In genomic region chr7:138910193-138910562, GRCm38 (mm10) we compare ENCODE assay signal across 8 mouse cellular contexts. TPM values are rescaled to one million over a fixed set of nuclear protein-coding genes. Genes with fewer than 3 reads are reported as not detected.
DNase-seq lines count a peak whose midpoint lies in the region; ATAC-seq and TF ChIP-seq lines count a peak whose summit lies in the region.

No protein-coding gene starts in this region.

- TF ChIP-seq CTCF in cortical plate, adult 2 months (IDR thresholded peaks at IDR 0.05; ENCODE audit: extremely low read depth, insufficient read depth, low read length): no peak

- H3K27me3 ChIP-seq in kidney, embryonic 16.5 days (ENCODE audit: insufficient read depth, low read length): no peaks in the 10 kb centered on the region
- peaks cover 8% of the 10 kb centered on the region; the same call in 1 of the 2 replicates for H3K27me3 ChIP-seq in hindbrain, embryonic 15.5 days
- H3K27me3 ChIP-seq in midbrain, embryonic 15.5 days (replicated peaks): peaks cover 4% of the 10 kb centered on the region; the same call in 1 of the 2 replicates

- ATAC-seq in kidney, embryonic 16.5 days (ENCODE audit: low FRiP score, low TSS enrichment): no peak
- ATAC-seq in hindbrain, embryonic 15.5 days (ENCODE audit: low FRiP score, low read depth): no peak
- no peak for ATAC-seq in midbrain, embryonic 15.5 days (replicated peaks)
- ATAC-seq in activated CD4-positive, CD25-positive, alpha-beta regulatory T cell, adult 4 months: no peak

- H3K4me1 ChIP-seq in kidney, embryonic 16.5 days (ENCODE audit: insufficient read depth, low read length): peaks cover 31% of the 10 kb centered on the region
- H3K4me1 ChIP-seq in cortical plate, adult 2 months (ENCODE audit: control insufficient read depth, insufficient read depth, low read length): 0 out of 2 replicates have a peak, but pooled peaks cover 5% of the 10 kb centered on the region
- peaks cover 37% of the 10 kb centered on the region for H3K4me1 ChIP-seq in hindbrain, embryonic 15.5 days (replicated peaks)
- peaks cover 32% of the 10 kb centered on the region for H3K4me1 ChIP-seq in midbrain, embryonic 15.5 days

- no peak for DNase-seq in kidney, adult 11 months
- no peak for DNase-seq in layer of hippocampus, postnatal 36 days
- DNase-seq in adrenal gland, postnatal 10 days: no peak

- no peaks in the 10 kb centered on the region for H3K9me3 ChIP-seq in kidney, embryonic 16.5 days (ENCODE audit: low read length)
- no peaks in the 10 kb centered on the region for H3K9me3 ChIP-seq in hindbrain, embryonic 15.5 days
- no peaks in the 10 kb centered on the region for H3K9me3 ChIP-seq in midbrain, embryonic 15.5 days

- peak overlapping the region; percentile 66 for H3K4me3 ChIP-seq in kidney, embryonic 16.5 days (ENCODE audit: low read length)
- peak overlapping the region; percentile 80 for H3K4me3 ChIP-seq in cortical plate, adult 2 months (ENCODE audit: insufficient read depth, low read length)
- H3K4me3 ChIP-seq in hindbrain, embryonic 15.5 days: peak overlapping the region; percentile 86
- H3K4me3 ChIP-seq in midbrain, embryonic 15.5 days: peak overlapping the region; percentile 65

- TF ChIP-seq POLR2A in cortical plate, adult 2 months (IDR thresholded peaks at IDR 0.05; ENCODE audit: extremely low read depth, insufficient read depth, low read length): no peak

- H3K36me3 ChIP-seq in kidney, embryonic 16.5 days (ENCODE audit: insufficient read depth, low read length): no peaks in the 10 kb centered on the region
- no peaks in the 10 kb centered on the region for H3K36me3 ChIP-seq in hindbrain, embryonic 15.5 days
- H3K36me3 ChIP-seq in midbrain, embryonic 15.5 days (replicated peaks): no peaks in the 10 kb centered on the region

- peak overlapping the region; percentile 74 for H3K4me2 ChIP-seq in kidney, embryonic 16.5 days (replicated peaks; ENCODE audit: low read depth, low read length)
- H3K4me2 ChIP-seq in hindbrain, embryonic 15.5 days: peak overlapping the region; percentile 73
- H3K4me2 ChIP-seq in midbrain, embryonic 15.5 days: peak overlapping the region; percentile 64

- H3K27ac ChIP-seq in kidney, embryonic 16.5 days (ENCODE audit: low read length): peak overlapping the region; percentile 73
- peak overlapping the region; percentile 36; the same call in 1 of the 2 replicates for H3K27ac ChIP-seq in cortical plate, adult 2 months (ENCODE audit: insufficient read depth, low read length)
- peak overlapping the region; percentile 78 for H3K27ac ChIP-seq in hindbrain, embryonic 15.5 days (replicated peaks)
- no peak overlapping the region for H3K27ac ChIP-seq in midbrain, embryonic 15.5 days

- peak overlapping the region; percentile 82 for H3K9ac ChIP-seq in kidney, embryonic 16.5 days (replicated peaks; ENCODE audit: low read length)
- H3K9ac ChIP-seq in hindbrain, embryonic 15.5 days: peak overlapping the region; percentile 92
- H3K9ac ChIP-seq in midbrain, embryonic 15.5 days: peak overlapping the region; percentile 51

- 21% methylated on average over 7 of the region's 7 CpGs for WGBS in kidney, embryonic 16.5 days
- WGBS in hindbrain, embryonic 15.5 days: 27% methylated on average over 7 of the region's 7 CpGs
- WGBS in midbrain, embryonic 15.5 days: 18% methylated on average over 7 of the region's 7 CpGs

RNA-seq across cellular contexts. Expression of gene Bnip3, which starts 0.9 kb away (rescaled TPM):
- polyA plus RNA-seq in kidney, embryonic 16.5 days (2015; fragmentation: Nextera tagmentation; extraction: Ambion mirVana): 115 and 117 TPM in 2 replicates
- 99.4 and 105 TPM in 2 replicates for polyA plus RNA-seq in cortical plate, adult 2 months (2012; rRNA removed)
- 101 and 105 TPM in 2 replicates for polyA plus RNA-seq in hindbrain, embryonic 15.5 days (2015; fragmentation: Nextera tagmentation; extraction: Ambion mirVana)
- 85.5 and 87.5 TPM in 2 replicates for polyA plus RNA-seq in midbrain, embryonic 15.5 days (2015; fragmentation: Nextera tagmentation; extraction: Ambion mirVana)
- total RNA-seq in layer of hippocampus, postnatal 36 days (2021): 100 to 1,000 TPM; 116 TPM
- polyA plus RNA-seq in activated CD4-positive, CD25-positive, alpha-beta regulatory T cell, adult 4 months (2017; shearing (Covaris generic)): 10 to 100 TPM; 13.3 to 14.4 TPM
- 100 to 1,000 TPM; 167 to 263 TPM for total RNA-seq in adrenal gland, postnatal 10 days (2021)

RNA-seq across cellular contexts. Expression of gene Jakmip3, which starts 30.4 kb away (rescaled TPM):
- polyA plus RNA-seq in kidney, embryonic 16.5 days (2015; fragmentation: Nextera tagmentation; extraction: Ambion mirVana): 0.22 TPM in 2 replicates
- polyA plus RNA-seq in cortical plate, adult 2 months (2012; rRNA removed): 49.2 and 50.2 TPM in 2 replicates
- 10.3 and 12.7 TPM in 2 replicates for polyA plus RNA-seq in hindbrain, embryonic 15.5 days (2015; fragmentation: Nextera tagmentation; extraction: Ambion mirVana)
- polyA plus RNA-seq in midbrain, embryonic 15.5 days (2015; fragmentation: Nextera tagmentation; extraction: Ambion mirVana): 8.7 and 11.1 TPM in 2 replicates
- total RNA-seq in layer of hippocampus, postnatal 36 days (2021): 10 to 100 TPM; 49.3 to 54.3 TPM
- not detected for polyA plus RNA-seq in activated CD4-positive, CD25-positive, alpha-beta regulatory T cell, adult 4 months (2017; shearing (Covaris generic))
- 1 to 10 TPM; 2.1 to 3.5 TPM for total RNA-seq in adrenal gland, postnatal 10 days (2021)
